14 mouse cellular contexts compared by ENCODE assay signal in genomic region chr16:18480933-18481485, GRCm38 (mm10). TPM values are rescaled to one million over a fixed set of nuclear protein-coding genes. Genes with fewer than 3 reads are reported as not detected.
A peak's percentile ranks its signal among the peaks of the same experiment; 100 is the strongest.
DNase-seq lines count a peak whose midpoint lies in the region; ATAC-seq and TF ChIP-seq lines count a peak whose summit lies in the region.
"Had no signal": no experiment of that assay in that cellular context is flagged by ENCODE, and none has a peak within 500 bp of the region (broad histone marks: within the 10 kb centered on the region; RNA-seq: fewer than 3 reads in every experiment).

No protein-coding gene starts in this region.

- H3K4me1 ChIP-seq in heart, postnatal 0 days (ENCODE audit: control insufficient read depth, insufficient read depth) = no peaks in the 10 kb centered on the region
- H3K4me1 ChIP-seq in E14TG2a.4 (replicated peaks; ENCODE audit: low read depth, low read length) = peaks cover 73% of the 10 kb centered on the region
- H3K4me1 ChIP-seq: heart, embryonic 15.5 days had no signal

- no peak overlapping the region for H3K4me3 ChIP-seq in heart, postnatal 0 days (ENCODE audit: low read depth, low read length)
- H3K4me3 ChIP-seq in E14TG2a.4 (replicated peaks; ENCODE audit: low read length) = peak overlapping the region; percentile 35; the same call in 1 of the 2 replicates
- H3K4me3 ChIP-seq: heart, embryonic 15.5 days; hindbrain, embryonic 12.5 days had no signal

- WGBS in heart, postnatal 0 days = 59% methylated on average over 4 of the region's 4 CpGs

- no peak for ATAC-seq in heart, postnatal 0 days (ENCODE audit: insufficient read depth, low read depth)
- no peak for ATAC-seq in frontal cortex, adult (ENCODE audit: low TSS enrichment)
- ATAC-seq: CD4-positive, CD25-positive, alpha-beta regulatory T cell, adult 4 months; midbrain, embryonic 16.5 days had no signal

- no peaks in the 10 kb centered on the region for H3K9me3 ChIP-seq in heart, postnatal 0 days (replicated peaks; ENCODE audit: control insufficient read depth, low read length)
- H3K9me3 ChIP-seq in E14TG2a.4 (ENCODE audit: low read length) = no peaks in the 10 kb centered on the region
- H3K9me3 ChIP-seq: heart, embryonic 15.5 days; hindbrain, embryonic 12.5 days had no signal

- H3K27me3 ChIP-seq in heart, postnatal 0 days (ENCODE audit: control insufficient read depth, insufficient read depth, low read length) = no peaks in the 10 kb centered on the region
- peaks cover 5% of the 10 kb centered on the region; the same call in 1 of the 2 replicates for H3K27me3 ChIP-seq in E14TG2a.4 (ENCODE audit: insufficient read depth, low read length)
- H3K27me3 ChIP-seq: heart, embryonic 15.5 days had no signal

- no peak overlapping the region for H3K27ac ChIP-seq in heart, postnatal 0 days (ENCODE audit: low read depth)
- H3K27ac ChIP-seq: heart, embryonic 15.5 days; hindbrain, embryonic 12.5 days; kidney, postnatal 0 days had no signal

- intact Hi-C loops in heart, postnatal 14 days (cut with DNase I) = no loop called here

- DNase-seq in heart, postnatal 0 days (ENCODE audit: low spot score) = no peak
- no peak for DNase-seq in heart, postnatal 14 days
- DNase-seq in lung, postnatal 10 days = peak; percentile 32
- no peak for DNase-seq in lung, postnatal 4 days
- peak; percentile 34 for DNase-seq in adrenal gland, postnatal 14 days
- DNase-seq in spleen, postnatal 14 days (ENCODE audit: low spot score in 2 of 2) = no peak
- DNase-seq: cerebellum, adult 9-11 months had no signal

- H3K4me2 ChIP-seq in heart, postnatal 0 days (ENCODE audit: low read depth, low read length) = no peak overlapping the region
- H3K4me2 ChIP-seq: heart, embryonic 15.5 days; hindbrain, embryonic 12.5 days had no signal

- TF ChIP-seq EP300 in heart, postnatal 0 days (IDR thresholded peaks at IDR 0.05; ENCODE audit: low read depth) = no peak

- H3K36me3 ChIP-seq in heart, postnatal 0 days (replicated peaks; ENCODE audit: control insufficient read depth, insufficient read depth, low read length) = peaks cover 14% of the 10 kb centered on the region; the same call in 1 of the 2 replicates
- H3K36me3 ChIP-seq in E14TG2a.4 (ENCODE audit: insufficient read depth, low read length) = no peaks in the 10 kb centered on the region
- H3K36me3 ChIP-seq: heart, embryonic 15.5 days had no signal

- no peak overlapping the region for H3K9ac ChIP-seq in heart, postnatal 0 days (replicated peaks; ENCODE audit: low read depth, low read length)
- H3K9ac ChIP-seq: heart, embryonic 15.5 days; hindbrain, embryonic 12.5 days had no signal

- TF ChIP-seq CTCF in heart, postnatal 0 days (IDR thresholded peaks at IDR 0.05; ENCODE audit: low read depth) = 0 out of 2 replicates have a peak, but pooled peaks have one; percentile 10
- TF ChIP-seq CTCF in E14TG2a.4 (conservative IDR thresholded peaks at IDR 0.05; ENCODE audit: low read length) = no peak

RNA-seq across cellular contexts. Expression of gene Gnb1l, which starts 17.5 kb away (rescaled TPM):
- 0.43 and 2.2 TPM in 2 replicates for total RNA-seq in heart, postnatal 0 days (2014; rRNA removed; ENCODE audit: low replicate concordance)
- polyA plus RNA-seq in heart, postnatal 0 days (2015; fragmentation: Nextera tagmentation; extraction: Ambion mirVana) = 7.5 and 8.5 TPM in 2 replicates
- total RNA-seq in heart, postnatal 14 days (2021) = 1 to 10 TPM; 4.5 to 6.4 TPM
- total RNA-seq in adrenal gland, postnatal 14 days (2021) = 5.7 and 6.4 TPM in 2 replicates

RNA-seq across cellular contexts. Expression of gene Rtl10, which starts 17.7 kb away (rescaled TPM):
- total RNA-seq in heart, postnatal 0 days (2014; rRNA removed; ENCODE audit: low replicate concordance) = 0.42 and 1.6 TPM in 2 replicates
- polyA plus RNA-seq in heart, postnatal 0 days (2015; fragmentation: Nextera tagmentation; extraction: Ambion mirVana) = 0.94 and 1.2 TPM in 2 replicates
- 1 to 10 TPM; 2.5 to 4.3 TPM for total RNA-seq in heart, postnatal 14 days (2021)
- 4.4 and 5.8 TPM in 2 replicates for total RNA-seq in adrenal gland, postnatal 14 days (2021)

RNA-seq across cellular contexts. Expression of gene Comt, which starts 54.4 kb away (rescaled TPM):
- total RNA-seq in heart, postnatal 0 days (2014; rRNA removed; ENCODE audit: low replicate concordance) = 160 and 168 TPM in 2 replicates
- 155 and 158 TPM in 2 replicates for polyA plus RNA-seq in heart, postnatal 0 days (2015; fragmentation: Nextera tagmentation; extraction: Ambion mirVana)
- total RNA-seq in heart, postnatal 14 days (2021) = 100 to 1,000 TPM; 119 to 127 TPM
- total RNA-seq in adrenal gland, postnatal 14 days (2021) = 117 and 147 TPM in 2 replicates

RNA-seq across cellular contexts. Expression of gene Txnrd2, which starts 54.8 kb away (rescaled TPM):
- total RNA-seq in heart, postnatal 0 days (2014; rRNA removed; ENCODE audit: low replicate concordance) = 12.7 and 14.7 TPM in 2 replicates
- 40.0 and 41.2 TPM in 2 replicates for polyA plus RNA-seq in heart, postnatal 0 days (2015; fragmentation: Nextera tagmentation; extraction: Ambion mirVana)
- 10 to 100 TPM; 29.9 to 34.6 TPM for total RNA-seq in heart, postnatal 14 days (2021)
- 66.4 and 66.5 TPM in 2 replicates for total RNA-seq in adrenal gland, postnatal 14 days (2021)

Comparison
In these comparisons a context has a peak if more than half of its experiments do, and no peak if none do; other contexts are left out.
1. DNase-seq: peak in lung, postnatal 10 days (single experiment) and adrenal gland, postnatal 14 days (single experiment); none in heart, postnatal 0 days (single experiment), heart, postnatal 14 days (0 of 2), lung, postnatal 4 days (0 of 2) and spleen, postnatal 14 days (0 of 2).